Mouse (Mus musculus) macrophage (primary cell): ENCODE measurements around the gene Ppm1h. TPM values are rescaled to one million over a fixed set of nuclear protein-coding genes. Genes with fewer than 3 reads are reported as not detected.

Experiments
- H3K27ac ChIP-seq: fragments of 350-480 bp; formaldehyde crosslinking; 2 replicates; pipeline ENCODE4 v1.9.0; 2021
- H3K36me3 ChIP-seq: fragments of 350-480 bp; formaldehyde crosslinking; 2 replicates; pipeline ENCODE4 v1.9.0; 2021; ENCODE audit errors: inconsistent target
- H3K4me3 ChIP-seq: fragments of 350-480 bp; formaldehyde crosslinking; 2 replicates; pipeline ENCODE4 v1.9.0; 2021; ENCODE audit errors: inconsistent target
- H3K79me2 ChIP-seq: fragments of 350-480 bp; formaldehyde crosslinking; 2 replicates; pipeline ENCODE4 v1.9.0; 2021; ENCODE audit errors: inconsistent target
- WGBS: methylation state at CpG from one replicate; pipeline ENCODE4 v1.1.7; 2026; ENCODE audit warnings: inconsistent platforms; ENCODE audit not compliant: missing documents; 5-methylcytosine and 5-hydroxymethylcytosine counted together
- polyA plus RNA-seq: library from polyadenylated mRNA; stranded (reverse); fragments of 250-400 nt; gene quantifications from 3 replicates; pipeline ENCODE4 v1.2.4, GENCODE M21; 2018; ENCODE audit warnings: inconsistent platforms

The Ppm1h gene
- polyA plus RNA-seq, 1 experiment from 2014 or later: 53.1 TPM

GRCm38 (mm10) chr10:122891461-122891860, 212.9 kb downstream of the Ppm1h start:
- 91% methylated on average over 6 of the region's 6 CpGs for WGBS
- H3K4me3 ChIP-seq: no peak overlapping the region
- H3K27ac ChIP-seq: no peak overlapping the region
- H3K36me3 ChIP-seq: peaks cover 26% of the 10 kb centered on the region; the same call in 1 of the 2 replicates
- H3K79me2 ChIP-seq: no peaks in the 10 kb centered on the region

- WGBS: 30% methylated on average over 12 of the region's 12 CpGs
- H3K27ac ChIP-seq: peak overlapping the region; percentile 46
- H3K79me2 ChIP-seq: no peaks in the 10 kb centered on the region
- no peak overlapping the region for H3K4me3 ChIP-seq
- H3K36me3 ChIP-seq: peaks cover 21% of the 10 kb centered on the region; the same call in 1 of the 2 replicates
Measured at GRCm38 (mm10) chr10:122894555-122895069, 216.1 kb downstream of the Ppm1h start.

GRCm38 (mm10) chr10:122895121-122895770, 216.7 kb downstream of the Ppm1h start:
- 81% methylated on average over 12 of the region's 12 CpGs for WGBS
- Histone ChIP-seq H3K36me3 (peaks cover 19% of the 10 kb centered on the region; the same call in 1 of the 2 replicates), H3K79me2 (no peaks in the 10 kb centered on the region), H3K4me3 (no peak overlapping the region), H3K27ac (peak overlapping the region; percentile 46)

GRCm38 (mm10) chr10:122899971-122900370, 221.4 kb downstream of the Ppm1h start:
- Histone ChIP-seq H3K27ac (no peak overlapping the region), H3K4me3 (no peak overlapping the region), H3K36me3 (0 out of 2 replicates have a peak, but pooled peaks cover 16% of the 10 kb centered on the region), H3K79me2 (no peaks in the 10 kb centered on the region; the same call in 1 of the 2 replicates)
- WGBS: 98% methylated on average over 7 of the region's 7 CpGs

GRCm38 (mm10) chr10:122900466-122900865, 221.9 kb downstream of the Ppm1h start:
- H3K79me2 ChIP-seq: no peaks in the 10 kb centered on the region; the same call in 1 of the 2 replicates
- no peak overlapping the region for H3K27ac ChIP-seq
- peaks cover 17% of the 10 kb centered on the region; the same call in 1 of the 2 replicates for H3K36me3 ChIP-seq
- WGBS: 100% methylated on average over 1 of the region's 1 CpGs
- H3K4me3 ChIP-seq: no peak overlapping the region

- 96% methylated on average over 5 of the region's 5 CpGs for WGBS
- peaks cover 23% of the 10 kb centered on the region for H3K36me3 ChIP-seq
- H3K27ac ChIP-seq: no peak overlapping the region
- no peaks in the 10 kb centered on the region; the same call in 1 of the 2 replicates for H3K79me2 ChIP-seq
- H3K4me3 ChIP-seq: no peak overlapping the region
Measured at GRCm38 (mm10) chr10:122901379-122901778, 222.8 kb downstream of the Ppm1h start.

GRCm38 (mm10) chr10:122909406-122910032, 231.0 kb downstream of the Ppm1h start:
- no peaks in the 10 kb centered on the region for H3K79me2 ChIP-seq
- peaks cover 58% of the 10 kb centered on the region for H3K36me3 ChIP-seq
- WGBS: 86% methylated on average over 9 of the region's 9 CpGs
- no peak overlapping the region for H3K4me3 ChIP-seq
- H3K27ac ChIP-seq: no peak overlapping the region

GRCm38 (mm10) chr10:122910798-122911225, 232.2 kb downstream of the Ppm1h start:
- Histone ChIP-seq H3K4me3 (no peak overlapping the region), H3K27ac (no peak overlapping the region), H3K79me2 (no peaks in the 10 kb centered on the region), H3K36me3 (peaks cover 50% of the 10 kb centered on the region)
- 93% methylated on average over 8 of the region's 8 CpGs for WGBS

- Histone ChIP-seq H3K4me3 (no peak overlapping the region), H3K36me3 (peaks cover 55% of the 10 kb centered on the region), H3K27ac (no peak overlapping the region), H3K79me2 (no peaks in the 10 kb centered on the region)
- WGBS: 89% methylated on average over 7 of the region's 8 CpGs
Measured at GRCm38 (mm10) chr10:122911668-122912067, 233.1 kb downstream of the Ppm1h start.

GRCm38 (mm10) chr10:122912086-122912690, 233.6 kb downstream of the Ppm1h start:
- H3K4me3 ChIP-seq: no peak overlapping the region
- no peak overlapping the region for H3K27ac ChIP-seq
- WGBS: 93% methylated on average over 6 of the region's 12 CpGs
- H3K79me2 ChIP-seq: no peaks in the 10 kb centered on the region
- peaks cover 53% of the 10 kb centered on the region for H3K36me3 ChIP-seq

GRCm38 (mm10) chr10:122912701-122913368, 234.3 kb downstream of the Ppm1h start:
- 50% methylated on average over 19 of the region's 19 CpGs for WGBS
- H3K4me3 ChIP-seq: no peak overlapping the region
- no peak overlapping the region for H3K27ac ChIP-seq
- H3K36me3 ChIP-seq: peaks cover 51% of the 10 kb centered on the region
- no peaks in the 10 kb centered on the region for H3K79me2 ChIP-seq

GRCm38 (mm10) chr10:122913393-122913792, 234.8 kb downstream of the Ppm1h start:
- 90% methylated on average over 10 of the region's 11 CpGs for WGBS
- Histone ChIP-seq H3K4me3 (no peak overlapping the region), H3K79me2 (no peaks in the 10 kb centered on the region), H3K36me3 (peaks cover 50% of the 10 kb centered on the region), H3K27ac (no peak overlapping the region)

- Histone ChIP-seq H3K4me3 (no peak overlapping the region), H3K27ac (no peak overlapping the region), H3K79me2 (no peaks in the 10 kb centered on the region), H3K36me3 (peaks cover 49% of the 10 kb centered on the region)
- WGBS: 79% methylated on average over 8 of the region's 8 CpGs
Measured at GRCm38 (mm10) chr10:122915905-122916304, 237.3 kb downstream of the Ppm1h start.

- H3K36me3 ChIP-seq: peaks cover 62% of the 10 kb centered on the region
- H3K4me3 ChIP-seq: no peak overlapping the region
- no peaks in the 10 kb centered on the region for H3K79me2 ChIP-seq
- WGBS: 95% methylated on average over 14 of the region's 14 CpGs
- no peak overlapping the region for H3K27ac ChIP-seq
Measured at GRCm38 (mm10) chr10:122917648-122918324, 239.2 kb downstream of the Ppm1h start.
